Mouse (Mus musculus) ES-E14 (cell line): ENCODE data around the gene Ank3. TPM values are rescaled to one million over a fixed set of nuclear protein-coding genes. Genes with fewer than 3 reads are reported as not detected.

ENCODE experiments used
- DNase-seq: peaks from one replicate; pipeline ENCODE4 v3.0.0-alpha.2; 2013; ENCODE audit warnings: low read depth, low spot score
- H3K27ac ChIP-seq: 2 replicates; pipeline ENCODE4 v1.5.1; 2012; ENCODE audit warnings: low read depth, mild to moderate bottlenecking, low read length, moderate library complexity, mixed read lengths; ENCODE audit not compliant: poor library complexity, insufficient read depth, severe bottlenecking
- H3K36me3 ChIP-seq: 2 replicates; pipeline ENCODE4 v1.6.1; 2012; ENCODE audit warnings: mild to moderate bottlenecking, low read length, moderate library complexity, mixed read lengths; ENCODE audit not compliant: control insufficient read depth, poor library complexity, insufficient read depth, severe bottlenecking
- H3K4me1 ChIP-seq, 2 experiments: fragments of 150-350 bp in 1 of 2; sonication (generic) in 1 of 2; 2 replicates each; pipeline ENCODE4 v1.6.1; 2012; ENCODE audit warnings: low read length in 2 of 2, mild to moderate bottlenecking in 1 of 2, mixed read lengths in 1 of 2; ENCODE audit not compliant: control insufficient read depth in 2 of 2, insufficient read depth in 2 of 2, poor library complexity in 1 of 2
- H3K4me3 ChIP-seq, 2 experiments: fragments of 150-350 bp in 1 of 2; sonication (generic) in 1 of 2; 2 replicates each; pipeline ENCODE4 v1.5.1; 2012; ENCODE audit warnings: low read length in 2 of 2, low read depth in 1 of 2, mild to moderate bottlenecking in 1 of 2, mixed read lengths in 1 of 2; ENCODE audit not compliant: insufficient read depth in 1 of 2, poor library complexity in 1 of 2, severe bottlenecking in 1 of 2
- H3K9ac ChIP-seq: 2 replicates; pipeline ENCODE4 v1.6.1; 2012; ENCODE audit warnings: low read depth, mild to moderate bottlenecking, low read length, mixed read lengths; ENCODE audit not compliant: poor library complexity, insufficient read depth, severe bottlenecking
- H3K9me3 ChIP-seq: fragments of 150-350 bp; sonication (generic); 2 replicates; pipeline ENCODE4 v1.6.1; 2012; ENCODE audit warnings: low read depth, mild to moderate bottlenecking, low read length; ENCODE audit not compliant: control insufficient read depth, insufficient read depth
- CHD2 ChIP-seq: IDR thresholded peaks from 2 replicates; pipeline ENCODE4 v1.6.1; 2014; ENCODE audit warnings: mild to moderate bottlenecking, low read depth, low read length, inconsistent platforms
- HCFC1 ChIP-seq: IDR thresholded peaks from 2 replicates; pipeline ENCODE4 v1.6.1; 2012; ENCODE audit warnings: low read length, inconsistent platforms, borderline replicate concordance; ENCODE audit not compliant: insufficient read depth
- MAFK ChIP-seq: IDR thresholded peaks from 2 replicates; pipeline ENCODE4 v1.6.1; 2014; ENCODE audit warnings: mild to moderate bottlenecking, low read depth, low read length, inconsistent platforms; ENCODE audit not compliant: insufficient read depth
- ZC3H11A ChIP-seq: IDR thresholded peaks from 2 replicates; pipeline ENCODE4 v1.6.1; 2012; ENCODE audit warnings: low read depth, mild to moderate bottlenecking, inconsistent platforms, low read length, borderline replicate concordance
- ZNF384 ChIP-seq: IDR thresholded peaks from 2 replicates; pipeline ENCODE4 v1.6.1; 2012; ENCODE audit warnings: low read depth, low read length, inconsistent platforms
- in situ Hi-C, 2 experiments: fragments of 600-800 bp; cut with MboI; formaldehyde crosslinking; loops; one replicate each; pipeline ENCODE4 v1.15.1; 2025; ENCODE audit warnings: low sequenced_read_pairs in 2 of 2, inconsistent platforms in 1 of 2; ENCODE audit not compliant: unreplicated experiment in 2 of 2
- total RNA-seq: library from RNA; depleted of rRNA; stranded (reverse); fragments of 300-350 nt; gene quantifications from 2 replicates; pipeline ENCODE4 v1.2.3, GENCODE M21; 2012

The Ank3 gene
- total RNA-seq, 1 experiment: 6.5 TPM

GRCm38 (mm10) chr10:69579585-69579984, 181.0 kb downstream of the Ank3 start:
- Histone ChIP-seq H3K4me1 (peaks cover 7 to 14% of the 10 kb centered on the region in 2 experiments), H3K9ac (no peak overlapping the region), H3K4me3 (no peak overlapping the region), H3K27ac (no peak overlapping the region), H3K36me3 (no peaks in the 10 kb centered on the region), H3K9me3 (no peaks in the 10 kb centered on the region)
- in situ Hi-C loops: no loop called here
- no peak for DNase-seq
- TF ChIP-seq MAFK (no peak), CHD2 (no peak), HCFC1 (no peak), ZNF384 (no peak), ZC3H11A (no peak)

GRCm38 (mm10) chr10:69581525-69581924, 183.0 kb downstream of the Ank3 start:
- peaks cover 0 to 6% of the 10 kb centered on the region in 2 experiments; a peak in 1 of 4 replicates for H3K4me1 ChIP-seq
- no peaks in the 10 kb centered on the region for H3K36me3 ChIP-seq
- TF ChIP-seq ZC3H11A (no peak), HCFC1 (no peak), ZNF384 (no peak), CHD2 (no peak), MAFK (no peak)
- no peak overlapping the region for H3K9ac ChIP-seq
- H3K4me3 ChIP-seq: no peak overlapping the region
- no peak overlapping the region for H3K27ac ChIP-seq
- in situ Hi-C loops: no loop called here
- no peaks in the 10 kb centered on the region for H3K9me3 ChIP-seq
- no peak for DNase-seq

GRCm38 (mm10) chr10:69583874-69584481, 185.4 kb downstream of the Ank3 start:
- Histone ChIP-seq H3K36me3 (no peaks in the 10 kb centered on the region), H3K27ac (no peak overlapping the region), H3K4me3 (no peak overlapping the region), H3K4me1 (0 out of 4 replicates have a peak, but pooled peaks cover 0 to 2% of the 10 kb centered on the region in 2 experiments), H3K9me3 (no peaks in the 10 kb centered on the region), H3K9ac (no peak overlapping the region)
- no peak for DNase-seq
- TF ChIP-seq ZNF384 (no peak), HCFC1 (no peak), MAFK (no peak), ZC3H11A (no peak), CHD2 (no peak)
- in situ Hi-C loops: no loop called here

- Histone ChIP-seq H3K36me3 (no peaks in the 10 kb centered on the region), H3K27ac (no peak overlapping the region), H3K9ac (no peak overlapping the region), H3K9me3 (no peaks in the 10 kb centered on the region), H3K4me3 (no peak overlapping the region), H3K4me1 (0 out of 4 replicates have a peak, but pooled peaks cover 0 to 2% of the 10 kb centered on the region in 2 experiments)
- in situ Hi-C loops: no loop called here
- TF ChIP-seq HCFC1: no peak
- TF ChIP-seq MAFK: no peak
- TF ChIP-seq ZNF384: no peak
- no peak for TF ChIP-seq ZC3H11A
- no peak for TF ChIP-seq CHD2
- DNase-seq: no peak
These were observed 186.0 kb downstream of the Ank3 start for GRCm38 (mm10) chr10:69584566-69584965.

GRCm38 (mm10) chr10:69585271-69585670, 186.7 kb downstream of the Ank3 start:
- in situ Hi-C loops: no loop called here
- Histone ChIP-seq H3K27ac (no peak overlapping the region), H3K9me3 (no peaks in the 10 kb centered on the region), H3K4me1 (0 out of 4 replicates have a peak, but pooled peaks cover 0 to 2% of the 10 kb centered on the region in 2 experiments), H3K4me3 (no peak overlapping the region), H3K36me3 (no peaks in the 10 kb centered on the region), H3K9ac (no peak overlapping the region)
- TF ChIP-seq CHD2 (no peak), ZNF384 (no peak), MAFK (no peak), ZC3H11A (no peak), HCFC1 (no peak)
- no peak for DNase-seq
